Mouse (Mus musculus): Measurements from ENCODE around the gene Gm21885.

Gm21885 gene

GRCm38 (mm10) chr11:94269906-94270305 is 11.8 kb upstream of the Gm21885 start:
- DNase-seq: no peak

GRCm38 (mm10) chr11:94271015-94271414 is 10.7 kb upstream of the Gm21885 start:
- DNase-seq: no peak

DNA sequence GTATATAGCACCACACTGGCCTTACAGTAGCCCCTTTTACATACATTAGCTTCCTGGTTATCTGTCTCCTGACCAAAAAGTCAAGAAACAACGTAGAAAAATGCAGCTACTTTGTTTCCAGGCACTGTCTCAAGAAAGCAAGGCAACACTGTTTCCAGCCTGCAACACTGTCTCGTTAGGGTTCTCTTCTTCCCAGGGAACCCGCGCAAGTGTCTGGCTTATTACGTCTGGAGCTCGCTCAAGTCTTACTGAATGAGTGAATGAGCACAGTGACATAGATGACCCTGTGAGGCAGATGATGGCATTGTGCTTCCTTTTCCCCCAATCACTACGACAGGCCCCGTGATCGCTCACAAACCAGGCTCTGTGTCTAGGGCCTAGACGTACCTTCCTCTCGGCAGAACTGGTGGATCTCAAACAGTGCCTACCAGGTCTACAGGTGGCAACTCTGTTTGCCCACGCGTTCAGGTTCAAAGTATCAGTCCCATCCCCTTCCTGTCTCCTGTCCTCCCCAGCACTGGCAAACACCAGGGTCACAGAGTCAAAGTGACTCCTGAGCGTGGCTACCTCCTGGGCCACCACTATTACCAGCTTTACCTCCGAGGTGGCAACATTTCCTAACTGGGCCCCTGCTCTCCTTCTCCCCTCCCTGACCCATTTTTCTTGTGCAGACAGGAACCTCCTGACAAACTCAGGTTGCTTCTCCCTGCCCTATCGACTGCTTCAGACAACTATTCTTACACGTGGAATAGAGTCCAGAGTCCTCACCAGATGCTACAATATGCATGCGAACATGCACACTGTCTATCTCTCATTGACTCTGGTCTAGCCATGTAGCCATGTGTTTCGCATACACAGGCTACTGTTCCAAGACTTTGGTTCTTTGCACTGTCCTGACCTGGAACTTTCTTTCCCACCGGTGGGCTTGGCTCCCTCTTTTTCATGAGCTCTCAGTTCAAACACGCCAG is 8.4 kb upstream of the Gm21885 start:
- DNase-seq: no peak

- DNase-seq: no peak
Observed at GRCm38 (mm10) chr11:94274206-94274867, 7.3 kb upstream of the Gm21885 start.

- no peak for DNase-seq
Observed at GRCm38 (mm10) chr11:94275226-94275625, 6.4 kb upstream of the Gm21885 start.

GRCm38 (mm10) chr11:94275686-94276085 is 6.0 kb upstream of the Gm21885 start:
- DNase-seq: no peak

DNA sequence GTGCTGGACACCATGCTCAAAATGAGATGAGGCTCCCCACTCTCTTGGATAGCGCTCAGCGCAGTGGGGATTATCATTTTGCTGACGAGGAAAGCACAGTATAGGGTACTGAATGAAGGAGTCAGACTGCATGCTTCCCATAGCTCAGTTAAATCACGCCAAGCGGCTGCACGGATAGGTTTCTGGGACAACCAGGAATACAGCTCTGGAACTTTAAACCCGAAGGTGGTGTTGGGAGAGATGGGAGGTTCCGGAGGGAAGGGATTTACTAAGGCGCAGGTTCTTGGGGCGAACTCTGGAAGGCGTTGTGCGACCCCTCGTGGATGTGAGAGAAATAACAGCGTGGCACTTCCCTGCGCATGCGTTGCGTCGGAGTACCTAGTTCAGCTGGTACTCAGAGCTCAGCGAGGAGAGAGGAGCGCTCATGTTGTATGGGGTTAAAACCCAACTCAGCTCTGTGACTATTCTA is 4.8 kb upstream of the Gm21885 start:
- DNase-seq: peak; percentile 97

DNA sequence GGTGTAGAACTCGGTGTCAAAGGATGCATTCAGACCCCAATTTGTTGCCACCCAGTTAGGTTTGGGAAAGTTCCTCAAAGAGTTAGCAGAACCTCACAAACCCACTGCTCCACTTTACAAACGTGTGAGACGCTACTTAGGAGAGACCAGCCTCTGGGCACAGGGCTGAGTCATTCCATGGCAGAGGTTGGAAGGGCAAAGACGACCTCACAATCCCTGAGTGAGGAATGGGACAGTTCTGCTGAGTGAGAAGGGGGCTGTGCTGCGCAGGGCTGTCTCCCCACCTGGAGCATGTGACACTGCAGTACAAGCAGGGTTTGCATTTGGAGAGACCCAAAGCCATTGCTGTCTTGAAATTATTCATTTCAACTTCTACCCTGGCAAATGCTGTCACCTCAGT is 618 bp downstream of the Gm21885 start:
- no peak for DNase-seq

- no peak for DNase-seq
Observed at GRCm38 (mm10) chr11:94283536-94284099, 1.9 kb downstream of the Gm21885 start.

DNA sequence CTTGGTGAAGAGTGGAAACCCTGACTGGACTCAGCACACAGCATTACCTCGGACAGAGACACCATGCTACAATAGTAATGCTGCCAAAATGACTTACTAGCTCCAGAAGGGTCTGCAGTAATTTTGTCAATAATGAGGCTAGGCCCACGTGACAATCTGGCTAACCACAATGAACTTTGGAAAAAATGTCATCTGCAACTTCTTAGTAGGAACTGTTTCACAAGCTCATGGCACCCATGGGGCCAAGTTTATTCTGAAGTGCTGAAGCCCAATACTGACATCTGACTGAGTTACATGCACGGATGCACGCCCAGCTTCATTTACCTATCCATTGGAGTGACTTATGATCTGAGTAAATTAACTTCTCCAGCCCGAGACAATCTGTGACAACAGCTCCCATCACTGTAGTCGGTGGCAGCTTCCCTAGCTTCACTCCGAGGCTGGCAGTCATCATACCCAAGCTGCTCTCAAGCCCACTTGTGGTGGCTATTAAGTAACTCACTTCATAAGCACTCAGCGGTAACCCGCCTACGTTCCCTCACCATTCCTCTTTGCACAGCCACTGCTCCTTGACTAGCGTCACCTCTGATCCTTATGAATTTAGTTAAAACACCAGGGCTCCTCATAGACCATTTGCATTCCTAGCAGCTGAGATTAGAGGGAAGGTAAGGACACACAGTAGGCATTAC is 4.4 kb downstream of the Gm21885 start:
- no peak for DNase-seq

GRCm38 (mm10) chr11:94287105-94287504 is 5.4 kb downstream of the Gm21885 start:
- no peak for DNase-seq

DNA sequence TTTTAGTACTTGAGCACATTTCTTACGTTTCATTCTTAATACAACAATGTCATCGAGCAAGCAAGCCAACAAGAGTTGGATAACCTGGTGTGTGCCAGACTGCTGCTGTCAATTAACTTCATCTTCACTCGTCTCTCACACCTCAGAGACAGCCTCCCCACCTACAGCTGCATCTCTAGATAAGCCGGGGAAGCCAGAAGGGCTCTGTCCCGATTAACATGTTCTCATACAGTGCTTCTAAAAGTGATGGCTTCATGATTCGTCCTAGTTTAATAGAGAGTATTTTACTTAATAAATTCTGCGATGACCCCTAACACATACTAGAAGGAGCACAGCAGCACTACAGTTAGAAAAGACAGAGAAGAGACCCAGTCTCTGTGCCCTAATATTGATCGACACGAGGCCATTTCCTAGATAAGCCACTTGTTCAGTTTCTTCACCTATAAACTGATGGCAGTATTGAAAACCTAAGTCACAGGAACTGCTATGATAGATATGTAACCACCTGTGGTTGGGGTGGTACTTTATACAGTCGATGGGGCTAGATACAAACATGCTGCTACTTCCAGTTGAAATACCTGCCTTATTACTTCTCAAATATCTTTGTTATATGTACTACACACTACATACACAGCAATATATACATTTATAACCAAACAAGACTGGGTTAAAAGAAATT is 8.5 kb downstream of the Gm21885 start:
- no peak for DNase-seq

- DNase-seq: no peak
Observed at GRCm38 (mm10) chr11:94294996-94295845, 13.5 kb downstream of the Gm21885 start.

DNA sequence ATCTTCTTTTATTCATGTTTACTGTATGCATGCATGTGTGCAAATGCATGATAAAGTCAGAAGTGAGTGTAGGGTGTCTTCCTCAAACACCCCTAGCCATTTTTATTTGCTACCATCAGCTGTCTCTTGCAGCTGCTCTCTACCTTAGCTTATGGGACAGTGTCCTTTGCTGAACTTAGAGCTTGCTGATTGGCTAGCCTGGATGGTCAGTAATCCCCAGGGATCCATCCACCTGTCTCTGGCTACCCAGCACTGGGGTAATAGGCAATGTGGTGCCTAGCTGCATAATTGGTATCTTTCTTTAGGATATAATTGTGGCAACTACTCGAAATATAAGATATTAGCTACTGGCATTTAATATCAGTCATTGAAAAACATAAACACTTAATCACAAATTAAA is 31.1 kb downstream of the Gm21885 start:
- no peak for DNase-seq

- no peak for DNase-seq
Observed at GRCm38 (mm10) chr11:94314098-94314652, 32.5 kb downstream of the Gm21885 start.

DNA sequence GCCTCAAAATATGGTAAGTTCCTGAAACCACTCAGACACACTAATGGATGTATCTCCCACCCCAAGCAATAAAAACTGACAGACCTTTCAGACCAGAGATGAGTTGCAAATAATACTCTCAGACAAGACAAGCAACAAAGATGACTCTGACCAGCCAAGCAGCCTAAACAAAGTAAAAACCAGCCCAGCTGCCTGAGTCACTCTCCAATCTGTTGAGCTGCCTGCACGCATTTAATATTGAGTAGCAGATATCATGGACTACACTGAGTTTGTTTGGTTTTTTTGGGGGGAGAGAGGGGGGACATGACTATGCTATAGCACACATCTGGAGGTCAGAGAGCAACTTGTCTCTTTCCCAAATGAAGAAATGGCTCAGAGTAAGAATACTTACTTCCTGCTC is 33.6 kb downstream of the Gm21885 start:
- DNase-seq: no peak

DNA sequence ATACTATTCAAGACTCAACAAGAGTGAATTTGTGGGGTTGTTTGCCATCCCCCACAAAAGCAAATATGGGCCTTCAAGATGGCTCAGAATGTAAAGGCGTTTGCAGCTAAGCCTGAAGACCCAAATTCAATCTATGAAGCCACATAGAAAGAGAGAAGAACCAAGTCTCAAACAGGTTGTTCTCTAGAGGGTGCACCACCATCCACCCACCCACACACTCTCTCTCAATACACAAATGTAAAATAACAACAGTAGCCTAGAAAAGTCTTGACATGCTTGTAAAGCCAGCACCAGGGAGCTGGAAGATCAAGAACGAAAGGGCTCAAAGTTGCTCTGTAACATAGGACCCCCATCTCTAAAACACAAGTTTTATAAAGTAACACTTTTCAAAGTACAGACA is 34.9 kb downstream of the Gm21885 start:
- DNase-seq: no peak

DNA sequence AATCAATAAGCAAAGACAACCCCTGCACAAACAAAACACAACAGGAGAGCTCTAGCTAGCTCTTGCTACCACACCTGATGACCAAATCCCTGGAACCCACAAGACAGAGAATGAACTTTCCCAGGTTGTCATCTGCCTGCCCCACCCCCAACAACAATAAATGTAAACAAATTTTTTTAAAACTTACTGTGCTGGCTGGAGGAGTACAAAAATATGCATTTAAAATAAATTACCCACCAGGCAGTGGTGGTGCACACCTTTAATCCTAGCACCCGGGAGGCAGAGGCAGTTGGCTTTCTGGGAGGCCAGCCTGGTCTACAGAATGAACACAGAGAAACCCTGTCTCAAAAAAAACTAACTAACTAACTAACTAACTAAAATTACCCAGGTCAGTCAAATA is 35.3 kb downstream of the Gm21885 start:
- DNase-seq: no peak

DNA sequence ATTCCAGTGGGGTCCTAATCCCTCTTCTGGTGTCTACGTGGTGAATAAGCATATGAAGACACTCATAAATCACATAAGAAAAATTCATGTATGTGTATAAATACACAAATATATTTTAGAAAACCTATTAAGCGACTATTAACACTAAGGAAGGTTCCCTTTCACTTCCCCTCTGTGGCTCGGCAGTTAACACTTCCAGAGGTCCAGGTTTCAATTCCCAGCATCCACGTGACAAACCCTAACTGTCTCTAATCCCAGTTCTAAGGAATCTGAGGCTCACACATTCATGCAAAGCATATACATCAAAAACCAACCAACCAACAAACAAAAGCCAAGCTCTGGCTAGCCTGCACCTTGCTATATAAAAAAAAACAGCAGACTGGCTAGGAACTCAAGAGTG is 35.8 kb downstream of the Gm21885 start:
- DNase-seq: no peak

DNA sequence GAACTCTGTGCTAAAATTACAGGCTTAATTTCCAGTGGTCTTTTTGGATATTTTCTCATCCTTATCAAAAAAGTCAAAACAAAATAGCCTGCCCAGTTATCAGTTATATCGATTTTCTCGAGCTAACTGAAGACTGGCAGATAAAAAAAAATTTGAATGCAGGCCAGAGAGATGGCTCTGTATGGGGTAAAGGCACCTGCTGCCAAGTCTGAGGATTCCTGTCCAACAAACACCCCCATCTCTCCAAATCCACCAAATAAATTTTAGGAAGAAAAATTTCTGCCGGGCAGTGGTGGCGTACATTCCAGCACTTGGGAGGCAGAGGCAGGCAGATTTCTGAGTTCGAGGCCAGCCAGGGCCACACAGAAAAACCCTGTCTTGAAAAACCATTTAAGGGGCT is 36.4 kb downstream of the Gm21885 start:
- DNase-seq: peak; percentile 60

Data from cerebellum, adult 9-10 months (tissue).